Mouse (Mus musculus): ENCODE measurements around the gene Pdzrn3. TPM values are rescaled to one million over a fixed set of nuclear protein-coding genes. Genes with fewer than 3 reads are reported as not detected.

The Pdzrn3 gene
- polyA plus RNA-seq, 1 experiment from 2014 or later, result 27.2 TPM

DNA sequence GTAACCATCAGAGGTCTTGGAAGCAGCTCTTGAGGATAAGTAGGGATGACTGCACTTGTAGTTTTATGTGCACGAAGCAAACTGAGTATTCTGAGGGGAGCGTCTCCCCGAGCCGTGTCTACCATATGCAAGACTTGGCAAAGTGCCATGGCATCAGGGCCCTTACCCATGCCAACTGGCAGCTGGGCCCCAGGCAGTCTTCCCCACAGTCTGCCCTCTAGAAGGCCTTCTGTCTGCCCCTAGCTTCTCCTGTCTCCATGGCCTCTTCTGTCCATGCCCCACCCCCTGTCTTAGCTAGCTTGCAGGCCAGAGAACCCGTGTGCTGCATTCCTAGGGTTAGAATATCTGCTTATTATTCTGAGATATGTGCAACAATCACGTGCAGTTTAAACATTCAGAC, 144.0 kb downstream of the Pdzrn3 start:
- Histone ChIP-seq H3K27ac (peak overlapping the region; percentile 30), H3K36me3 (no peaks in the 10 kb centered on the region), H3K9me3 (replicated peaks) (no peaks in the 10 kb centered on the region), H3K4me3 (no peak overlapping the region), H3K27me3 (no peaks in the 10 kb centered on the region), H3K4me2 (replicated peaks) (no peak overlapping the region), H3K4me1 (peaks cover 44% of the 10 kb centered on the region), H3K9ac (no peak overlapping the region)
- peak; percentile 64 for ATAC-seq (ENCODE audit: low FRiP score)
- 46% methylated on average over 6 of the region's 6 CpGs for WGBS

DNA sequence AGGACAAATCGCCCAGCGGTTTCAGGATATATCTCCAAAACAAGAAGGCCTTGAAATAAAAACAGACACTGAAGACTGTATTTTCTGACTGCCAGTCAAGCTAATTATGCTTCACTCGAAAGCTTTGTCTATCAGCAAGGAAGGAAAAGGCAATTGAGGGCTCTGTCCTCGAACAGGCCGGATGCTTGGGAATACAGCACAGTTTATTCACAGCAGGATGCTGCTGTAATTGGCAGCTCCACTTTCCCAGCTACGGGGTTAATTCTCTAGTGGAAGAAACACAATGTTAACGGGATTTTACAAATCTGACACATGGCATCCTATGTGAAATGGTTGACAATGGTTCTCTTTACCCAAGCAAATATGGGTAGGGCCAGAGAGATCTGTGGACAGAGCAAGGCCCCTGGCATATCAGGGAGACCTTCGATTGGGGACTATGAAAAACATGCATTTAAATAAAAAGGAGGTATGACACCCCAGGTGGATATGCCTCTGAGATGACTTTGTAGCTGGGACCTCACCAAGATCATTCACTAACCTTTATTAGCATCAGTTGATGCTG, 150.3 kb downstream of the Pdzrn3 start:
- H3K4me1 ChIP-seq, result peaks cover 12% of the 10 kb centered on the region
- no peaks in the 10 kb centered on the region for H3K27me3 ChIP-seq
- H3K27ac ChIP-seq, result peak overlapping the region; percentile 37
- H3K36me3 ChIP-seq, result no peaks in the 10 kb centered on the region
- no peak overlapping the region for H3K4me2 ChIP-seq (replicated peaks)
- no peak overlapping the region for H3K4me3 ChIP-seq
- H3K9ac ChIP-seq, result no peak overlapping the region
- 34% methylated on average over 8 of the region's 8 CpGs for WGBS
- 0 out of 2 replicates have a peak, but pooled peaks have one; percentile 51 for ATAC-seq (ENCODE audit: low FRiP score)
- no peaks in the 10 kb centered on the region for H3K9me3 ChIP-seq (replicated peaks)

DNA sequence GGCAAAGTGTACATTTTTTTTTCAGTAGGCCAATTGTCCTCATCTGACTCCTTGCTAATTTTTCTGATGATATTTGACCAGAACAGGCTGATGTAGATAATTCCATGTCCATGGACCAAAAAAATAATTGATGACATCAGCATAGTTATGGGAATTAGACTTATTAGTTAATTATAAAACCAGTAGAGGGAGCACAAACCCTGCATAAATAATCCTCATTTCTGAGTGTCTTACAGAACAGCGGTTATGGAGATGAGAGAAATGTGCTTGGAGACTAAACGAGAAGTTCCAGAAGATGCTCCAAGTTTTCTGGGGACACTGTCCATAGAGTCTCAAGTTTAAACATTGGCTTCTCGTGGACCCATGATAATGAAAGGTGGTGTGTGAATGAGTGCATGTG, 157.4 kb downstream of the Pdzrn3 start:
- no peak overlapping the region for H3K4me2 ChIP-seq (replicated peaks)
- H3K9me3 ChIP-seq (replicated peaks), result no peaks in the 10 kb centered on the region
- H3K36me3 ChIP-seq, result no peaks in the 10 kb centered on the region
- H3K27me3 ChIP-seq, result no peaks in the 10 kb centered on the region
- 0 out of 2 replicates have a peak, but pooled peaks cover 4% of the 10 kb centered on the region for H3K4me1 ChIP-seq
- no peak for ATAC-seq (ENCODE audit: low FRiP score)
- WGBS, result 79% methylated on average over 3 of the region's 3 CpGs
- H3K9ac ChIP-seq, result no peak overlapping the region
- H3K27ac ChIP-seq, result no peak overlapping the region
- H3K4me3 ChIP-seq, result no peak overlapping the region

DNA sequence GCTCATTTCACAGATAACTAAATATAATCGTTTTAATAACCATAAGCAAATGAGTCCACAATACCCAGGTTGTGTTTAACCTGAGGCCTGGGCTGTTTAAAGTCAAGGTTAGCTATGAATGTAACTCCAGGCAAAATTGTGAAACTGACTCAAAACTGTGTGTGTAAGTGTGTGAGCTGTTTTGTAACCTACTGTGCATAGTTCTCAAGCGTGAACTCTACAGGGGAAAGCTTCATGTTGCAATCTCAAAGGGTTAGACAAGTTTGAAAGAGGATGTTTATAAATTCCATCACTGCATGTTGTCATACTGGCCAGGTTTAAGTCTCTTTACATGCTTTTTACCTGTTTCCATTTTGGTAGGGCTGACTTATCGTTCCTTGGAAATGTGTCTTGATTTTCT, 158.7 kb downstream of the Pdzrn3 start:
- H3K9me3 ChIP-seq (replicated peaks), result no peaks in the 10 kb centered on the region
- H3K9ac ChIP-seq, result no peak overlapping the region

DNA sequence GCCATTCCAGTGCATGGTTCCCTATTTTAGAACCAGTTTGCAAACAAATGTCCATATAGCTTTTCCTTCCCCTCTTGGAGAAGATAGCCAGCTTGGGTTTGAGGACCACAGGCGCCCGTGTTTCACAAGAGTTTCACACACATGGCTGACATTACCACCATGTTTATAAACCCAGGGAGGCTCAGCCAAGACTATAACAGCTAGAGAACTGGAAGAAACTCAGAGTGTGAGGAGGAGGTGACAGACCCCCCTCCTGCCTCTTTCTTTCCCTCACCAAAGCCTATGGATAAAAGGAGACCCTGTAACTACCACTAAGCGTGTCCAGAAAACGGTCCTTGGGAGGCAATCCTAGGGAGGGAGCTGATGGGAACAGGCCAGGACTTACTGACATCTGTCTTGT, 159.5 kb downstream of the Pdzrn3 start:
- 0 out of 2 replicates have a peak, but pooled peaks cover 7% of the 10 kb centered on the region for H3K4me1 ChIP-seq
- 77% methylated on average over 4 of the region's 4 CpGs for WGBS
- H3K36me3 ChIP-seq, result no peaks in the 10 kb centered on the region

More for the DNA sequence above, 158.7 kb downstream of the Pdzrn3 start:
- ATAC-seq (ENCODE audit: low FRiP score), result no peak
- no peaks in the 10 kb centered on the region for H3K27me3 ChIP-seq
- no peak overlapping the region for H3K4me3 ChIP-seq
- H3K36me3 ChIP-seq, result no peaks in the 10 kb centered on the region
- WGBS, result 88% methylated on average over 3 of the region's 3 CpGs
- no peak overlapping the region for H3K27ac ChIP-seq
- no peak overlapping the region for H3K4me2 ChIP-seq (replicated peaks)
- H3K4me1 ChIP-seq, result 0 out of 2 replicates have a peak, but pooled peaks cover 7% of the 10 kb centered on the region

DNA sequence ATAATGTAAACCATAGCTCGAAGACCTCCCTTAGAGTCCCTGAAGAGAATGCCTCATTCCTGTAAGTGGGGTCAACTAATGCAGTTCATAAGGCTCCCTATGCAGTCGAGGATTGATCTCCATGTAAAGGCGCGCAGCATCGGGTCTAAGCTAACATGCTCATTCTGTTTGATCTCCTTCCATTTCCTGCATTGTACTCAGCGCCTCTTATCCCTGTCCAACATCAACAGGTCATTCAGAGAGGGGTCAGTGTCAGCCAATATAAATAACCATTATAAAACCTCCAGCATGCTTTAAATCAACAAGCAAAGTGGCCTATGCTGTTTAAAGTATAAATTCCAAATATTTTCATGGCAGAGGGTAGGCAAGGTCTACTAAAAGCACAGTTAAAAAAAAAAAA, 159.9 kb downstream of the Pdzrn3 start:
- no peak overlapping the region for H3K4me3 ChIP-seq
- 65% methylated on average over 6 of the region's 6 CpGs for whole genome bisulfite sequencing
- H3K4me2 ChIP-seq (replicated peaks), result no peak overlapping the region
- ATAC-seq (ENCODE audit: low FRiP score), result no peak
- no peak overlapping the region for H3K9ac ChIP-seq
- H3K9me3 ChIP-seq (replicated peaks), result no peaks in the 10 kb centered on the region
- 0 out of 2 replicates have a peak, but pooled peaks cover 7% of the 10 kb centered on the region for H3K4me1 ChIP-seq
- H3K36me3 ChIP-seq, result no peaks in the 10 kb centered on the region
- H3K27ac ChIP-seq, result no peak overlapping the region
- no peaks in the 10 kb centered on the region for H3K27me3 ChIP-seq

More for the DNA sequence above, 159.5 kb downstream of the Pdzrn3 start:
- ATAC-seq (ENCODE audit: low FRiP score), result no peak
- Histone ChIP-seq H3K9ac (no peak overlapping the region), H3K27me3 (no peaks in the 10 kb centered on the region), H3K4me3 (no peak overlapping the region), H3K4me2 (replicated peaks) (no peak overlapping the region), H3K9me3 (replicated peaks) (no peaks in the 10 kb centered on the region), H3K27ac (no peak overlapping the region)

DNA sequence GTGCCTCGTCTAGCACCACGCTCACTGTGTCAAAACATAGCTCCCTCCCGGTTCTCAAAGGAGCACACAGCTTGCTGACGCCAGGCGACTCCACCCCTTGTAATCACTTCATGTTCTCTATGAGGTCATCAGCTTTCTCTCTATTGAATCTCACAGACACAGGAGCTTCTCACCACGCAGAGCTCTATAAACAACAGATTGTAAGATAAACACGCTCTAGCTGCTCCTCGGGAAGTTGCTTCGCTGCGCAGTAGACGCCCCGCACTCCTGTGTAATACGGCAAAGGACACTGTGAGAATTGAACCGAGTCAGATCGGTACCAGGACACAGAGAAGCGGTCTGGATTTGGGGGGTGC, 162.3 kb downstream of the Pdzrn3 start:
- H3K27me3 ChIP-seq, result no peaks in the 10 kb centered on the region
- 69% methylated on average over 16 of the region's 16 CpGs for WGBS
- H3K9ac ChIP-seq, result no peak overlapping the region
- H3K9me3 ChIP-seq (replicated peaks), result no peaks in the 10 kb centered on the region
- 0 out of 2 replicates have a peak, but pooled peaks cover 7% of the 10 kb centered on the region for H3K4me1 ChIP-seq
- H3K4me3 ChIP-seq, result no peak overlapping the region
- ATAC-seq (ENCODE audit: low FRiP score), result no peak
- no peaks in the 10 kb centered on the region for H3K36me3 ChIP-seq
- no peak overlapping the region for H3K27ac ChIP-seq
- no peak overlapping the region for H3K4me2 ChIP-seq (replicated peaks)

DNA sequence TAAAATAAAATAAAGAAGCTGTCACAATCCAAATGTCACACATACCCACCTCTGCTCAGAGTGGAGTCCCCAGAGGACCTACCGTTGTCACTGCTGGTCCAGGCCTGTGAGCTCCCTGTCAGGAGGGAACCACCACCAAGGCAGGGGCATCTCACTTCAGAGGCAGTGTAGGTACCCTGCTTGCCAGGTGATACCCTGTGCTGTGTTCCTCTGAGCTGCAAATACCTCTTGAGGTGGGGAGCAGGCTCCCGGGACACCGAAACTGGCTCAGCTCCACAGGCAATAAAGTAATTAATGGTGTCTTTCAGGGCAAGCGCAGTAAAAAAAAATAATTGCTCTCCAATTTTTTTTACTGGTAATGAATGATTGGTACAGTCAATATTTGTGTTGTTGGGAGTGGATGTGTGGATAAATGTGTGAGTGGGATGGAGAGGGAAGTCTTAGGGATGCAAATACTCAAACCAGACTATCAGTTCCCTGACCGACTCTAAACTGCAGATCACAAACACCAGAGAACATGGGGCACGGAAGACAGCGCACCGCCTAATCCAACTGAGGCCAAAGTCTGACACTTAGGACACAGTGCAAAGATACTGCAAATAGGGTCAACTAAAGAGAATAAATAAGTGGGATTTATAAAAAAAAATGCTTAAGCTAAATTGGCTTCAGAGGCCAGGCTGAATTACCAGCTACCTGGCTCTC, 162.8 kb downstream of the Pdzrn3 start:
- no peak for ATAC-seq (ENCODE audit: low FRiP score)

DNA sequence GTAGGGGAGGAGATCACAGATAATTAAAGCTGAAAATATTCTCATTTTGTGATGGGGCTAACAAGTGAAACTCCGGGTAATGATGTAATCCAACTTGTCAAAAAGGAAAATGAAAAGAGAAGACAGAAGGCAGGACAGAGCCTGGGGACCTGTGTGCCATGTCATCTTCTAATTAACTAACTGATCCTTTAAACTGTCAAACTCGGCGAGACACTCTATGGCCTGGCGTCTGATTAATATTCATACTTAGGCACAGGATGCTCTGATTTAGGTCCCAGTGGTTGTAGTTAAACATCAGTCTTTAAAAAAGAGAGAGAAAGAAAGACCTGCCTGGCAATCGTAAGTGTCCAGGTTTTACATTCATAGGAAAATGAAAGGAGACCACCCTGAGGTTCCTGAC, 164.6 kb downstream of the Pdzrn3 start:
- no peak overlapping the region for H3K4me3 ChIP-seq
- H3K9me3 ChIP-seq (replicated peaks), result no peaks in the 10 kb centered on the region
- H3K27ac ChIP-seq, result no peak overlapping the region
- no peak for ATAC-seq (ENCODE audit: low FRiP score)
- no peak overlapping the region for H3K4me2 ChIP-seq (replicated peaks)
- WGBS, result 77% methylated on average over 5 of the region's 5 CpGs
- H3K4me1 ChIP-seq, result 0 out of 2 replicates have a peak, but pooled peaks cover 7% of the 10 kb centered on the region
- no peak overlapping the region for H3K9ac ChIP-seq
- no peaks in the 10 kb centered on the region for H3K36me3 ChIP-seq
- no peaks in the 10 kb centered on the region for H3K27me3 ChIP-seq

More for the DNA sequence above, 162.8 kb downstream of the Pdzrn3 start:
- Histone ChIP-seq H3K36me3 (no peaks in the 10 kb centered on the region), H3K27me3 (no peaks in the 10 kb centered on the region), H3K9ac (no peak overlapping the region), H3K4me3 (no peak overlapping the region), H3K4me1 (0 out of 2 replicates have a peak, but pooled peaks cover 7% of the 10 kb centered on the region), H3K4me2 (replicated peaks) (no peak overlapping the region), H3K9me3 (replicated peaks) (no peaks in the 10 kb centered on the region), H3K27ac (no peak overlapping the region)
- 91% methylated on average over 8 of the region's 8 CpGs for WGBS

DNA sequence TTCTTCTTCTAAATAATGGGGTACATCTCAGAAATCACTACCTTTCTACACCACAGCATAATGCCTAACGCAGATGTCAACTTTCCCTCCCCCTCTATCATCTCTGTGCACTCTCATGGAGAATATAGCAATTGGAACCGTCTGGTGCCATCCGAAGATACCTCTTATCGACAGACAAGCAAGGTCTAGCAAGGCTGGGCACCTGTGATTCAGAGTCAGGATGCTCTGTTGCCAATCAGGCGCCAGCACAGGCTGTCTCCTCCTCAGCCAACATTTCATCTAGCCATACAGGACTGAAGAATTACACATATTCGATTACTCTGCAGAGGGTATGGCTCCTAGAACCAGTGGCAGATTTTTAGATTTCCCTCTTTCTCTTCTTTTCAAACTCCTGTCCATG, 165.6 kb downstream of the Pdzrn3 start:
- Histone ChIP-seq H3K4me1 (0 out of 2 replicates have a peak, but pooled peaks cover 7% of the 10 kb centered on the region), H3K9ac (no peak overlapping the region), H3K27me3 (no peaks in the 10 kb centered on the region), H3K9me3 (replicated peaks) (no peaks in the 10 kb centered on the region), H3K4me3 (no peak overlapping the region), H3K27ac (peak overlapping the region; percentile 31; the same call in 1 of the 2 replicates), H3K4me2 (replicated peaks) (no peak overlapping the region), H3K36me3 (no peaks in the 10 kb centered on the region)
- ATAC-seq (ENCODE audit: low FRiP score), result no peak
- 94% methylated on average over 6 of the region's 6 CpGs for WGBS

DNA sequence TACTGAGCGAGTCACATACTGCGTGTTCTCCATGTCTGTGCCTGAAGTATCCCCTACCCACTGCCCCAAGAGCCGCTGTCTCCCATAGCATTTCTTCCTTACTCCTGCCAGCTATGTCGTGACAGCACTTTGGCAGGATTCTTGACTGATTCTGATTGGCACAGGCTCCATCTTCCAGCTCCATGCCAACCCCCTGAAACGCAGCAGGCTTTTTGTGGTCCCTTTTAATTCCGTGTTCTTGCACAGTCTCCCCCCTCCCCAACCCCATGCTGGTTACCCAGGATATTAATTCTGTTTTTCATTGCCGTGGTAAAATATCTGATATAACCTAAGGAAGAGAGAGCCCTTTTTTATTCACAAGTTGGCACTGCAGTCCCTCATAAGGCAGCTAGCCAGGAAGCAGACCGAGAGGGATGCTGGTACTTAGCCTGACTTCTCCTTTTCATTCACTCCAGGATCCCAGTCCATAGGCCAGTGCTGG, 166.3 kb downstream of the Pdzrn3 start:
- no peak overlapping the region for H3K4me2 ChIP-seq (replicated peaks)
- WGBS, result 76% methylated on average over 8 of the region's 8 CpGs
- no peak for ATAC-seq (ENCODE audit: low FRiP score)
- H3K27me3 ChIP-seq, result no peaks in the 10 kb centered on the region
- H3K9me3 ChIP-seq (replicated peaks), result no peaks in the 10 kb centered on the region
- H3K36me3 ChIP-seq, result no peaks in the 10 kb centered on the region
- no peak overlapping the region for H3K27ac ChIP-seq
- H3K4me1 ChIP-seq, result 0 out of 2 replicates have a peak, but pooled peaks cover 7% of the 10 kb centered on the region
- H3K4me3 ChIP-seq, result no peak overlapping the region
- no peak overlapping the region for H3K9ac ChIP-seq

DNA sequence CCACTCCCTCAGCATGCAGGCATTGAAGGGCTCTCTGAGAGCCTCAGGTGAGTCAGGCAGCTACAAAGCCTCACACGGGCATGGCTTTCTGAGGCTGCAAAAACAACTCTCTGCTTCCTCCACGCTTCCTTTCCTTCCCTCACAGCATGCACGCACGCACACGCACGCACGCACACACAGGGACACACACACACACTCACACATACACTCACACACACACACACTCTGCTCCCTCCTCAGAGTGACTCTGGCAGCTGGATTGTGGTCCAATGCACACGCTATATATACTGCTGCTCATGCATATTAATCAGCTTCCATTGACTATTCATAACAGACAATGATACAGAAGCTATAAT, 178.8 kb downstream of the Pdzrn3 start:
- H3K4me3 ChIP-seq, result peak overlapping the region; percentile 40
- peak; percentile 80 for ATAC-seq (ENCODE audit: low FRiP score)
- H3K27me3 ChIP-seq, result no peaks in the 10 kb centered on the region
- peak overlapping the region; percentile 55 for H3K9ac ChIP-seq
- 2% methylated on average over 8 of the region's 8 CpGs for WGBS
- peak overlapping the region; percentile 82 for H3K4me2 ChIP-seq (replicated peaks)
- H3K27ac ChIP-seq, result peak overlapping the region; percentile 78
- H3K9me3 ChIP-seq (replicated peaks), result no peaks in the 10 kb centered on the region
- H3K4me1 ChIP-seq, result peaks cover 39% of the 10 kb centered on the region
- H3K36me3 ChIP-seq, result no peaks in the 10 kb centered on the region
